Mouse (Mus musculus) small intestine, adult 2 months (tissue): ENCODE results near the gene Fto. TPM values are rescaled to one million over a fixed set of nuclear protein-coding genes. Genes with fewer than 3 reads are reported as not detected.

Source experiments
- H3K27ac ChIP-seq: fragments of 200-500 bp; 2 replicates; pipeline ENCODE4 v1.5.1; 2012; ENCODE audit warnings: low read depth, low read length, control low read depth, inconsistent platforms; ENCODE audit not compliant: insufficient read depth
- H3K27me3 ChIP-seq: fragments of 200-500 bp; 2 replicates; pipeline ENCODE4 v1.6.1; 2012; ENCODE audit warnings: mild to moderate bottlenecking, moderate library complexity, low read length, inconsistent platforms; ENCODE audit not compliant: control insufficient read depth, insufficient read depth
- H3K36me3 ChIP-seq: fragments of 200-500 bp; 2 replicates; pipeline ENCODE4 v1.6.1; 2012; ENCODE audit warnings: mild to moderate bottlenecking, low read length, control low read depth, inconsistent platforms; ENCODE audit not compliant: control insufficient read depth, insufficient read depth
- H3K4me1 ChIP-seq: fragments of 200-500 bp; 2 replicates; pipeline ENCODE4 v1.6.1; 2012; ENCODE audit warnings: low read length, inconsistent platforms, mixed read lengths; ENCODE audit not compliant: control insufficient read depth, insufficient read depth, insufficient read length
- H3K4me3 ChIP-seq: fragments of 200-500 bp; 2 replicates; pipeline ENCODE4 v1.5.1; 2012; ENCODE audit warnings: low read depth, mild to moderate bottlenecking, control low read depth, inconsistent platforms, low read length, moderate library complexity
- CTCF ChIP-seq: fragments of 200-500 bp; IDR thresholded peaks from 2 replicates; pipeline ENCODE4 v1.5.1; 2012; ENCODE audit warnings: low read depth, mild to moderate bottlenecking, control low read depth, inconsistent platforms, low read length, moderate library complexity, mixed read lengths; ENCODE audit not compliant: insufficient replicate concordance, insufficient read length; ENCODE audit errors: extremely low read depth
- POLR2A ChIP-seq: fragments of 200-500 bp; IDR thresholded peaks from 2 replicates; pipeline ENCODE4 v1.6.1; 2012; ENCODE audit warnings: low read depth, mild to moderate bottlenecking, control low read depth, inconsistent platforms, low read length, moderate library complexity
- WGBS: fragments of 180-500 bp; shearing (Covaris S2); methylation state at CpG from one replicate; pipeline ENCODE4 v1.1.7; 2018; 5-methylcytosine and 5-hydroxymethylcytosine counted together
- polyA plus RNA-seq: library from polyadenylated mRNA; depleted of rRNA; stranded (reverse); fragments of >200 nt; gene quantifications from 2 replicates; pipeline ENCODE4 v1.2.3, GENCODE M21; 2012

Gene Fto
- polyA plus RNA-seq, 1 experiment = 7.3 TPM

DNA sequence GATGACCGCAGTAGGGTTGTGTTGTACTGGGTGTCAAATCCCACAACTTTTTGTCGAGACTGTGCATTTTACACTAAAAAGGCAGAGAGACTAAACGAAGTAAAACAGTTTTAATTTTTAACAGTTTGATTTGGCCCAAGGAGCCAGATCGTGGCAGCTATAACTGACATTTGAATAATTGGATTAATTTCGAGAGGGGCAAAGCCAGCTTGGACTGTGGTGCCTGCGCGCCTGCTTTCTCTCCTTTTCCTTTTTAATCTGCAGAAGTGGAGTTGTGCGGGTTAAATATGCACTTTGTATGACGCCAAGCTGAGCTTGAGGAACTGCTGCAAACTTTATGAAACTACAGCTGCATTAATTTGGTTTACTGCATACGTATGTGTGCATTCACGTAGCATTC, 239.3 kb downstream of the Fto start:
- no peak overlapping the region for H3K27ac ChIP-seq
- H3K27me3 ChIP-seq = no peaks in the 10 kb centered on the region
- H3K36me3 ChIP-seq = no peaks in the 10 kb centered on the region
- no peaks in the 10 kb centered on the region for H3K4me1 ChIP-seq
- no peak overlapping the region for H3K4me3 ChIP-seq
- TF ChIP-seq POLR2A (no peak), CTCF (no peak)
- 97% methylated on average over 11 of the region's 11 CpGs for WGBS

DNA sequence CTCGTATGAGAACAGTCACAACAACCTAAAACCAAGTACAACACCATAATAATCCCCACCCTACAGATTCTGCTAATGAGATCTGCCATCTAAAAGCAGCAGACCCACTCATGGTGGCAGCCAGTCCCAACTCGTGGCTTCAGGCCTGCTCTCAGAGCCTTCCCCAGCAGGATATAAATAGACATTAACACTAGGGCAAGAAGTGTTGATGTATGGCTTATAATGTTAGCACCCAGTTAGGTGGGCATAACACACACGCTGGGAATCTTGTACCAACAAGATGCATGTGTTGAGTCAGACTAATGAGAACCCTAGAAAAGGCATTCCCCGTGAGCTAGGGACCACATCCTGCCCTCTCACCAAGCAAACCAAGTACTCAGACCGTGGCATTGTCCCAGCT, 240.1 kb downstream of the Fto start:
- no peak overlapping the region for H3K4me3 ChIP-seq
- H3K27ac ChIP-seq = no peak overlapping the region
- 85% methylated on average over 5 of the region's 5 CpGs for WGBS
- no peaks in the 10 kb centered on the region for H3K36me3 ChIP-seq
- TF ChIP-seq POLR2A (no peak), CTCF (no peak)
- H3K27me3 ChIP-seq = no peaks in the 10 kb centered on the region
- no peaks in the 10 kb centered on the region for H3K4me1 ChIP-seq

DNA sequence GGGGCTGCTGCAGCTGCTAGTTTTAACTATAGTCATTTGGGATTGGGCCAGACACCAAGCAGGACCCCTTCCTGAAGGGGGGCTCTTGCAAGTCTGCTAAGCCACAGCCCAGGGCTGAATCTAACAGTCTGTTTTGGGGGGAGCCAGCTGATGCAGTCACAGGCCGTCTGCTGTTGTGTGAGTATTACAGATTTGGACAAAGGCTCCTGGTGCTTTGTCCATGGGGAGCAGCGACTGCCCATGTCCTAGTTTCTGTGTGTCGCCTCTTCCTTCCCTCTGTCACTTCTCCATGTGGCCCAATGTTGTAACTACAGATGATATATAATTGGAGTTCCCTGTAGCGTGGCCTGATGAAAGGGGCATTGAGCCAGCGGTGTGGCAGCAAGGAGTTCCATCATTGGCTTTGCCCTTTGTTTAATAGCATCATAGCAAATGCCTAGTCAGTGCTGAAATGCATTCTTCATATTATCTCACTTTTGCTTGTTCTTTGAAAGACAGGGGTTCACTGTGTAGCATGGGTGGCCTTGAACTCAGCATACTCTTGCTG, 243.8 kb downstream of the Fto start:
- 94% methylated on average over 5 of the region's 5 CpGs for WGBS
- Histone ChIP-seq H3K4me1 (no peaks in the 10 kb centered on the region), H3K27me3 (no peaks in the 10 kb centered on the region), H3K27ac (no peak overlapping the region), H3K36me3 (no peaks in the 10 kb centered on the region), H3K4me3 (no peak overlapping the region)
- TF ChIP-seq POLR2A = no peak
- TF ChIP-seq CTCF = no peak

DNA sequence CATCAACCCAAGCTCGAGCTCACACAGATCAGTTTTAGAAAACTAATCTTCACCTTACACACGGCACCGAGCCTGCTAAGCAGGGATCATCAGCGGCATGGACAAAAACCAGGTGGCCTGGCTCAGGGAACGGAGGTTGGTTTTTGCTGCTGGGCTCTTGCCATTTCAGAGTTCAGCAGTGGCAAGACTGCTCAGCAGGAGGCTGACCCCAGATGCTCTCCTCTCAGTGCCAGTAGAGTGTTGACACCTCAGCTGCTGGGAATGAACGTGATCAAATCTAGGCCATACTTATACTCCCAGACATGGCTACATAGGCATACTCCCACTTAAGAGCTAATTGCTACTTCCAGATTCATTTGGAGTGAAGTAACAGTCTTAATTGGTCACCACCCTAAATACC, 245.1 kb downstream of the Fto start:
- H3K27me3 ChIP-seq = no peaks in the 10 kb centered on the region
- no peak overlapping the region for H3K27ac ChIP-seq
- H3K4me1 ChIP-seq = no peaks in the 10 kb centered on the region
- H3K4me3 ChIP-seq = no peak overlapping the region
- TF ChIP-seq CTCF = no peak
- TF ChIP-seq POLR2A = no peak
- H3K36me3 ChIP-seq = no peaks in the 10 kb centered on the region
- 88% methylated on average over 6 of the region's 6 CpGs for WGBS

DNA sequence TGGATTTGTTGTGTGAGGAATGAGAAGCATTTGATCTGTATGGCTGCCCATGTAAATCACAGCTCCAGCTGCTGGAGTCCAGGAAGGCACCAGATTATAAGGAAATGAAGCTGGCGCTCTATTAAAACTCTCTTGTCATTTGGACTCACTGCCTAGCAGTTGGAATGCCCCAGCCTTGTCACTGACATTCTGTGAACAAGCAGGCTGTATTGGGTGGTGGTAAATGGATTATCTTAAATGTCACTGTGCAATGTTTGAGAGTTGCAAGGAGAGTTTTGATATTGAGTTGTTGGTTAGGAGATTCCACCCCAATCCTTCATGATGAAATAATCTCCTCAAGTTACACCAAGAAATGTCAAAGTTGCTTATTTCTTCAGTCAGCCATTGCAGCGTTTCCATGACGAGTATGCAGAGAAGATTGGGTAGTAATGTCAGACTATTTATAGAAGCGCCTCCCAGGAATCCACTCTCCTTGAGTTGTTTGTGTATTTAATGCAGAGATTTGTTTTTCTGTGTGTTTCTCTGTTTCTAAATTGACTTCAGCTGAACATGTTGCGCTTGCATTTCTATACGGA, 246.8 kb downstream of the Fto start:
- 88% methylated on average over 6 of the region's 6 CpGs for WGBS
- no peaks in the 10 kb centered on the region for H3K4me1 ChIP-seq
- TF ChIP-seq CTCF (no peak), POLR2A (no peak)
- no peaks in the 10 kb centered on the region for H3K27me3 ChIP-seq
- no peaks in the 10 kb centered on the region for H3K36me3 ChIP-seq
- H3K27ac ChIP-seq = no peak overlapping the region
- H3K4me3 ChIP-seq = no peak overlapping the region

DNA sequence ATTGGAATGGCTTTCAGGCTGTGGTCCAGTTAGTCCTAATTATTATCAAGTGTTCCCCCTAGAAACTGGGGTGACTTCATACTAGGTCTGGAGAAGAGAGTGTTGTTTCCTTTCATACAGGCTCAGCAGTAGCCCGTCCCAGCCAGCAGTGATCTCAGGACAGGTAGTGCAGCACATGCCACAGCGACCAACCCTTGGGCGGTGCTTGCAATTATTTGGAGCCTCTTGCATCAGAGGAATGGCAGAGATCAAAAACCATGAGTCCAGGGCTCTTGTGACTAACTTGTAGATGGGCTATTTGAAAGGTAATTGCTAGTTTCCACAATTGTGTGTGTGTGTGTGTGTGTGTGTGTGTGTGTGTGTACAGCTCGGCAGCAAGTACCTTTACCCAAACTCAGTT, 247.9 kb downstream of the Fto start:
- no peaks in the 10 kb centered on the region for H3K27me3 ChIP-seq
- WGBS = 96% methylated on average over 4 of the region's 4 CpGs
- no peaks in the 10 kb centered on the region for H3K4me1 ChIP-seq
- no peak overlapping the region for H3K27ac ChIP-seq
- no peak overlapping the region for H3K4me3 ChIP-seq
- no peaks in the 10 kb centered on the region for H3K36me3 ChIP-seq
- no peak for TF ChIP-seq POLR2A
- no peak for TF ChIP-seq CTCF

DNA sequence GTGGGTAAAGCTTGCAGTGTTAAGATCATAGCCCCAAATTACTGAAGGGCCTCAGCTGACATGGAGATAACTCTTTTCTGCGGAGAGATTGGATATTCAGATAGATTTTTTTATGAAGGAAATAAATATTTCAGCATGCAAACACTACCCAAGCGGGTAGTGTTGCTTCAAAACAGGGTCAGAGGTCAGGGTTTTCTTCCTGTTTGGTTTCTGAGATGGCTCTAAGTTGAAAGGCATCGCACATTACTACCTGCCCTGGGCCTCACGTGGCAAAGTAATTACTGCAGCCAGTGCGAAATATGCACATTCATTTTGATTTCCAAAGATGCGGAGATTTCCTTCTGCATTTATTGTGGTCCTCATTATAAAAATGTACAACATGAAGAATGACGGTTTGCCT, 249.3 kb downstream of the Fto start:
- WGBS = 68% methylated on average over 7 of the region's 7 CpGs
- TF ChIP-seq CTCF (no peak), POLR2A (no peak)

DNA sequence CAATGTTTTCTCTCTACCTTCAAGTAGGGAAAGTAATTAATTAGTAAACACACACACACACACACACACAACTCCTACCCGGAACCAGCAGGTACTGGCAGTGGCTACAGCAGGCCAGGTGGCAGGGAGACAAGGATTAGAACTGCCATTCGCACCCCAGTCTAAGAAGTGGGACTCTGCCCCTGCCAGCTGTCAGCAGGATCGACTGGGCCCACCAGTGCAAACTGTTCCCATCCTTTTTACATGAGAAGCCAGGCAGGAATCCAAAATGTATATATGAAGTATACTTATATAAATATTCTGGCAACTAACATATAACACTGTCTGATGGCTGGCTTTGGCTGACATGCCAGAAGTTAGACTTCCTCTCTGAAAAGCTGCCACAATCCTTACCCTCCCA, 250.0 kb downstream of the Fto start:
- TF ChIP-seq CTCF (no peak), POLR2A (no peak)

More for the DNA sequence above, 249.3 kb downstream of the Fto start:
- H3K36me3 ChIP-seq = no peaks in the 10 kb centered on the region
- no peaks in the 10 kb centered on the region for H3K4me1 ChIP-seq
- H3K4me3 ChIP-seq = no peak overlapping the region
- no peak overlapping the region for H3K27ac ChIP-seq
- no peaks in the 10 kb centered on the region for H3K27me3 ChIP-seq

More for the DNA sequence above, 250.0 kb downstream of the Fto start:
- H3K27me3 ChIP-seq = no peaks in the 10 kb centered on the region
- H3K4me3 ChIP-seq = no peak overlapping the region
- no peaks in the 10 kb centered on the region for H3K36me3 ChIP-seq
- no peaks in the 10 kb centered on the region for H3K4me1 ChIP-seq
- no peak overlapping the region for H3K27ac ChIP-seq
- 87% methylated on average over 3 of the region's 3 CpGs for WGBS
